ENCODE assay signal across 8 mouse cellular contexts in genomic region chr11:70652884-70653344, GRCm38 (mm10). TPM values are rescaled to one million over a fixed set of nuclear protein-coding genes. Genes with fewer than 3 reads are reported as not detected.
A peak's percentile ranks its signal among the peaks of the same experiment; 100 is the strongest.
DNase-seq lines count a peak whose midpoint lies in the region; ATAC-seq and TF ChIP-seq lines count a peak whose summit lies in the region.

No protein-coding gene starts in this region.

- peak overlapping the region; percentile 40; the same call in 1 of the 2 replicates for H3K27ac ChIP-seq in kidney, adult 2 months (ENCODE audit: insufficient read depth, low read depth, low read length)
- H3K27ac ChIP-seq in embryonic facial prominence, embryonic 10.5 days (replicated peaks): peak overlapping the region; percentile 99
- H3K27ac ChIP-seq in intestine, embryonic 15.5 days: peak overlapping the region; percentile 99
- peak overlapping the region; percentile 97; the same call in 1 of the 2 replicates for H3K27ac ChIP-seq in midbrain, postnatal 0 days (ENCODE audit: low read depth, low read length)

- no peaks in the 10 kb centered on the region for H3K9me3 ChIP-seq in embryonic facial prominence, embryonic 10.5 days
- H3K9me3 ChIP-seq in intestine, embryonic 15.5 days: no peaks in the 10 kb centered on the region
- no peaks in the 10 kb centered on the region for H3K9me3 ChIP-seq in midbrain, postnatal 0 days (ENCODE audit: low read length)

- peak overlapping the region; percentile 100 for H3K4me3 ChIP-seq in kidney, adult 2 months (ENCODE audit: insufficient read depth, low read depth, low read length)
- H3K4me3 ChIP-seq in embryonic facial prominence, embryonic 10.5 days: peak overlapping the region; percentile 100
- H3K4me3 ChIP-seq in intestine, embryonic 15.5 days (replicated peaks): peak overlapping the region; percentile 99
- H3K4me3 ChIP-seq in midbrain, postnatal 0 days (ENCODE audit: low read depth, low read length): peak overlapping the region; percentile 99

- DNase-seq in kidney, adult 2 months: no peak
- no peak for DNase-seq in kidney, postnatal 10 days
- DNase-seq in embryonic facial prominence, embryonic 10.5 days (ENCODE audit: low spot score): no peak
- DNase-seq in midbrain, postnatal 0 days (ENCODE audit: low spot score): no peak
- DNase-seq in retina, embryonic 14.5 days (ENCODE audit: low spot score): no peak
- no peak for DNase-seq in right cerebral cortex, postnatal 25 days
- no peak for DNase-seq in thymus, postnatal 0 days (ENCODE audit: low spot score)

- H3K4me1 ChIP-seq in kidney, adult 2 months (ENCODE audit: control insufficient read depth, insufficient read depth, low read length): peaks cover 15% of the 10 kb centered on the region; the same call in 1 of the 2 replicates
- peaks cover 79% of the 10 kb centered on the region for H3K4me1 ChIP-seq in embryonic facial prominence, embryonic 10.5 days
- peaks cover 58% of the 10 kb centered on the region for H3K4me1 ChIP-seq in intestine, embryonic 15.5 days (replicated peaks)
- H3K4me1 ChIP-seq in midbrain, postnatal 0 days (ENCODE audit: insufficient read depth, low read length): peaks cover 9% of the 10 kb centered on the region

- no peak for TF ChIP-seq POLR2A in kidney, adult 2 months (IDR thresholded peaks at IDR 0.05; ENCODE audit: low read depth, low read length)

- H3K9ac ChIP-seq in intestine, embryonic 15.5 days: peak overlapping the region; percentile 98
- peak overlapping the region; percentile 98 for H3K9ac ChIP-seq in midbrain, postnatal 0 days (replicated peaks; ENCODE audit: low read length, poor library complexity, severe bottlenecking)

- ATAC-seq in intestine, embryonic 15.5 days: no peak
- no peak for ATAC-seq in midbrain, postnatal 0 days (ENCODE audit: low FRiP score)

- H3K36me3 ChIP-seq in kidney, adult 2 months (ENCODE audit: control insufficient read depth, insufficient read depth, low read length): peaks cover 6% of the 10 kb centered on the region; the same call in 1 of the 2 replicates
- H3K36me3 ChIP-seq in embryonic facial prominence, embryonic 10.5 days (replicated peaks): peaks cover 51% of the 10 kb centered on the region
- peaks cover 29% of the 10 kb centered on the region for H3K36me3 ChIP-seq in intestine, embryonic 15.5 days
- H3K36me3 ChIP-seq in midbrain, postnatal 0 days (ENCODE audit: insufficient read depth, low read length): peaks cover 27% of the 10 kb centered on the region

- H3K4me2 ChIP-seq in intestine, embryonic 15.5 days (replicated peaks): peak overlapping the region; percentile 87
- peak overlapping the region; percentile 72 for H3K4me2 ChIP-seq in midbrain, postnatal 0 days (ENCODE audit: low read depth, low read length, poor library complexity, severe bottlenecking)

- TF ChIP-seq CTCF in kidney, adult 2 months (conservative IDR thresholded peaks at IDR 0.05; ENCODE audit: insufficient read depth, insufficient read length, low read depth, low read length): no peak
- no peak for TF ChIP-seq CTCF in midbrain, postnatal 0 days (IDR thresholded peaks at IDR 0.05)

- no peaks in the 10 kb centered on the region for H3K27me3 ChIP-seq in kidney, adult 2 months (replicated peaks; ENCODE audit: control insufficient read depth, insufficient read depth, low read length)
- no peaks in the 10 kb centered on the region for H3K27me3 ChIP-seq in embryonic facial prominence, embryonic 10.5 days (replicated peaks; ENCODE audit: low read depth, poor library complexity, severe bottlenecking)
- no peaks in the 10 kb centered on the region for H3K27me3 ChIP-seq in intestine, embryonic 15.5 days (replicated peaks)
- H3K27me3 ChIP-seq in midbrain, postnatal 0 days (ENCODE audit: insufficient read depth, low read length): no peaks in the 10 kb centered on the region

- 11% methylated on average over 6 of the region's 6 CpGs for WGBS in kidney, adult 2 months
- 58% methylated on average over 6 of the region's 6 CpGs for WGBS in embryonic facial prominence, embryonic 10.5 days
- 36% methylated on average over 6 of the region's 6 CpGs for WGBS in intestine, embryonic 15.5 days
- WGBS in midbrain, postnatal 0 days: 66% methylated on average over 6 of the region's 6 CpGs

RNA-seq across cellular contexts. Expression of gene Pfn1, which starts 1.5 kb away (rescaled TPM):
- polyA plus RNA-seq in kidney, adult 2 months (2012; rRNA removed): 686 and 750 TPM in 2 replicates
- polyA plus RNA-seq in embryonic facial prominence, embryonic 10.5 days (2016; fragmentation: Nextera tagmentation; extraction: Ambion mirVana): 2,153 and 2,165 TPM in 2 replicates
- polyA plus RNA-seq in intestine, embryonic 15.5 days (2015; fragmentation: Nextera tagmentation; extraction: Ambion mirVana): 2,127 and 2,325 TPM in 2 replicates
- 438 and 486 TPM in 2 replicates for total RNA-seq in midbrain, postnatal 0 days (2014; rRNA removed)
- 600 and 608 TPM in 2 replicates for polyA plus RNA-seq in midbrain, postnatal 0 days (2015; fragmentation: Nextera tagmentation; extraction: Ambion mirVana)
- 2,783 and 3,382 TPM in 2 replicates for polyA plus RNA-seq in thymus, postnatal 0 days (2015; fragmentation: Nextera tagmentation; extraction: Ambion mirVana)

RNA-seq across cellular contexts. Expression of gene Eno3, which starts 4.1 kb away (rescaled TPM):
- polyA plus RNA-seq in kidney, adult 2 months (2012; rRNA removed): 9.2 and 30.9 TPM in 2 replicates
- 72.9 and 88.4 TPM in 2 replicates for polyA plus RNA-seq in embryonic facial prominence, embryonic 10.5 days (2016; fragmentation: Nextera tagmentation; extraction: Ambion mirVana)
- 12.1 and 15.6 TPM in 2 replicates for polyA plus RNA-seq in intestine, embryonic 15.5 days (2015; fragmentation: Nextera tagmentation; extraction: Ambion mirVana)
- 7.2 and 9.9 TPM in 2 replicates for total RNA-seq in midbrain, postnatal 0 days (2014; rRNA removed)
- polyA plus RNA-seq in midbrain, postnatal 0 days (2015; fragmentation: Nextera tagmentation; extraction: Ambion mirVana): 5.8 and 7.6 TPM in 2 replicates
- polyA plus RNA-seq in thymus, postnatal 0 days (2015; fragmentation: Nextera tagmentation; extraction: Ambion mirVana): 13.1 and 14.7 TPM in 2 replicates

RNA-seq across cellular contexts. Expression of gene Slc25a11, which starts 5.6 kb away (rescaled TPM):
- polyA plus RNA-seq in kidney, adult 2 months (2012; rRNA removed): 281 and 284 TPM in 2 replicates
- polyA plus RNA-seq in embryonic facial prominence, embryonic 10.5 days (2016; fragmentation: Nextera tagmentation; extraction: Ambion mirVana): 135 and 137 TPM in 2 replicates
- polyA plus RNA-seq in intestine, embryonic 15.5 days (2015; fragmentation: Nextera tagmentation; extraction: Ambion mirVana): 171 and 180 TPM in 2 replicates
- 140 and 159 TPM in 2 replicates for total RNA-seq in midbrain, postnatal 0 days (2014; rRNA removed)
- 160 and 176 TPM in 2 replicates for polyA plus RNA-seq in midbrain, postnatal 0 days (2015; fragmentation: Nextera tagmentation; extraction: Ambion mirVana)
- 137 and 139 TPM in 2 replicates for polyA plus RNA-seq in thymus, postnatal 0 days (2015; fragmentation: Nextera tagmentation; extraction: Ambion mirVana)

RNA-seq across cellular contexts. Expression of gene Rnf167, which starts 5.9 kb away (rescaled TPM):
- 118 and 123 TPM in 2 replicates for polyA plus RNA-seq in kidney, adult 2 months (2012; rRNA removed)
- polyA plus RNA-seq in embryonic facial prominence, embryonic 10.5 days (2016; fragmentation: Nextera tagmentation; extraction: Ambion mirVana): 89.7 and 91.9 TPM in 2 replicates
- 106 and 107 TPM in 2 replicates for polyA plus RNA-seq in intestine, embryonic 15.5 days (2015; fragmentation: Nextera tagmentation; extraction: Ambion mirVana)
- total RNA-seq in midbrain, postnatal 0 days (2014; rRNA removed): 69.1 and 74.4 TPM in 2 replicates
- polyA plus RNA-seq in midbrain, postnatal 0 days (2015; fragmentation: Nextera tagmentation; extraction: Ambion mirVana): 95.8 and 97.2 TPM in 2 replicates
- 214 and 226 TPM in 2 replicates for polyA plus RNA-seq in thymus, postnatal 0 days (2015; fragmentation: Nextera tagmentation; extraction: Ambion mirVana)

RNA-seq across cellular contexts. Expression of gene Gp1ba, which starts 14.0 kb away (rescaled TPM):
- 0.03 TPM in 1 of 2 replicates, not detected in the other for polyA plus RNA-seq in kidney, adult 2 months (2012; rRNA removed)
- polyA plus RNA-seq in embryonic facial prominence, embryonic 10.5 days (2016; fragmentation: Nextera tagmentation; extraction: Ambion mirVana): 0.26 and 0.76 TPM in 2 replicates
- polyA plus RNA-seq in intestine, embryonic 15.5 days (2015; fragmentation: Nextera tagmentation; extraction: Ambion mirVana): 0.21 and 0.24 TPM in 2 replicates
- total RNA-seq in midbrain, postnatal 0 days (2014; rRNA removed): not detected in 2 replicates
- 0.16 and 0.29 TPM in 2 replicates for polyA plus RNA-seq in midbrain, postnatal 0 days (2015; fragmentation: Nextera tagmentation; extraction: Ambion mirVana)
- polyA plus RNA-seq in thymus, postnatal 0 days (2015; fragmentation: Nextera tagmentation; extraction: Ambion mirVana): 0.06 and 0.13 TPM in 2 replicates

Comparison
In these comparisons a context has a peak if more than half of its experiments do, and no peak if none do; other contexts are left out.
1. H3K27ac ChIP-seq: peak in every context shown above with its lines; median percentile 99 in embryonic facial prominence, embryonic 10.5 days; 99 in intestine, embryonic 15.5 days; 97 in midbrain, postnatal 0 days; 40 in kidney, adult 2 months.